Mouse (Mus musculus) stomach, embryonic 14.5 days (tissue): ENCODE measurements around the gene Ank. TPM values are rescaled to one million over a fixed set of nuclear protein-coding genes. Genes with fewer than 3 reads are reported as not detected.

Experiments
- ATAC-seq: fragments of 200-750 bp; cut with Nextera tagmentation; 2 replicates; pipeline ENCODE4 v1.8.0; 2017; ENCODE audit warnings: low read depth, moderate TSS enrichment; ENCODE audit not compliant: insufficient number of reproducible peaks, insufficient read depth, low FRiP score
- H3K27ac ChIP-seq: fragments of 300-500 bp; sonication (generic); 2 replicates; pipeline ENCODE4 v1.5.1; 2014; ENCODE audit warnings: mild to moderate bottlenecking, low read length, moderate library complexity, mixed read lengths
- H3K27me3 ChIP-seq: fragments of 300-500 bp; sonication (generic); 2 replicates; pipeline ENCODE4 v1.6.1; 2014; ENCODE audit warnings: low read length, control low read depth, mixed read lengths; ENCODE audit not compliant: control insufficient read depth, insufficient read depth
- H3K36me3 ChIP-seq: fragments of 300-500 bp; sonication (generic); 2 replicates; pipeline ENCODE4 v1.6.1; 2014; ENCODE audit warnings: mild to moderate bottlenecking, control low read depth, low read length, moderate library complexity, mixed read lengths; ENCODE audit not compliant: control insufficient read depth, insufficient read depth
- H3K4me1 ChIP-seq: fragments of 300-500 bp; sonication (generic); 2 replicates; pipeline ENCODE4 v1.6.1; 2014; ENCODE audit warnings: low read length, control low read depth, mixed read lengths; ENCODE audit not compliant: control insufficient read depth, insufficient read depth
- H3K4me2 ChIP-seq: fragments of 300-500 bp; sonication (generic); replicated peaks from 2 replicates; pipeline ENCODE4 v1.6.1; 2014; ENCODE audit warnings: low read depth, low read length, control low read depth
- H3K4me3 ChIP-seq: fragments of 300-500 bp; sonication (generic); 2 replicates; pipeline ENCODE4 v1.5.1; 2014; ENCODE audit warnings: low read depth, low read length, control low read depth
- H3K9ac ChIP-seq: fragments of 300-500 bp; sonication (generic); replicated peaks from 2 replicates; pipeline ENCODE4 v1.6.1; 2014; ENCODE audit warnings: low read depth, mild to moderate bottlenecking, control low read depth, low read length, moderate library complexity, mixed read lengths
- H3K9me3 ChIP-seq: fragments of 300-500 bp; sonication (generic); 2 replicates; pipeline ENCODE4 v1.6.1; 2016; ENCODE audit warnings: low read depth, low read length, control low read depth; ENCODE audit not compliant: control insufficient read depth
- WGBS: fragments of 180-500 bp; shearing (Covaris S2); extraction: QIAGEN DNeasy Blood & Tissue Kit; methylation state at CpG from one replicate; pipeline ENCODE4 v1.1.7; 2014; 5-methylcytosine and 5-hydroxymethylcytosine counted together
- polyA plus RNA-seq: library from polyadenylated mRNA; unstranded; fragments of >200 nt; fragmentation: Nextera tagmentation; extraction: Ambion mirVana; gene quantifications from 2 replicates; pipeline ENCODE4 v1.2.1, GENCODE M21; 2014

Ank gene
- polyA plus RNA-seq, 1 experiment from 2014 or later = 13.7 TPM

- no peaks in the 10 kb centered on the region for H3K9me3 ChIP-seq
- H3K4me3 ChIP-seq = no peak overlapping the region
- 0 out of 2 replicates have a peak, but pooled peaks have one; percentile 28 for ATAC-seq
- no peaks in the 10 kb centered on the region for H3K27me3 ChIP-seq
- peaks cover 27% of the 10 kb centered on the region for H3K36me3 ChIP-seq
- H3K4me2 ChIP-seq = no peak overlapping the region
- no peak overlapping the region for H3K9ac ChIP-seq
- WGBS = 84% methylated on average over 3 of the region's 3 CpGs
- H3K27ac ChIP-seq = no peak overlapping the region
- 0 out of 2 replicates have a peak, but pooled peaks cover 2% of the 10 kb centered on the region for H3K4me1 ChIP-seq
Measured at GRCm38 (mm10) chr15:27605252-27605651, 138.8 kb downstream of the Ank start.

- H3K9ac ChIP-seq = no peak overlapping the region
- H3K4me2 ChIP-seq = no peak overlapping the region
- H3K9me3 ChIP-seq = no peaks in the 10 kb centered on the region
- WGBS = 45% methylated on average over 4 of the region's 4 CpGs
- no peaks in the 10 kb centered on the region for H3K27me3 ChIP-seq
- peaks cover 27% of the 10 kb centered on the region for H3K36me3 ChIP-seq
- ATAC-seq = no peak
- no peak overlapping the region for H3K4me3 ChIP-seq
- H3K27ac ChIP-seq = no peak overlapping the region
- 0 out of 2 replicates have a peak, but pooled peaks cover 2% of the 10 kb centered on the region for H3K4me1 ChIP-seq
Measured at GRCm38 (mm10) chr15:27609554-27609953, 143.1 kb downstream of the Ank start.

GRCm38 (mm10) chr15:27612533-27613221, 146.2 kb downstream of the Ank start:
- Histone ChIP-seq H3K36me3 (peaks cover 27% of the 10 kb centered on the region), H3K4me3 (no peak overlapping the region), H3K4me2 (no peak overlapping the region), H3K27me3 (no peaks in the 10 kb centered on the region), H3K9me3 (no peaks in the 10 kb centered on the region), H3K4me1 (0 out of 2 replicates have a peak, but pooled peaks cover 2% of the 10 kb centered on the region), H3K9ac (no peak overlapping the region), H3K27ac (no peak overlapping the region)
- ATAC-seq = peak; percentile 51; the same call in 1 of the 2 replicates
- WGBS = 44% methylated on average over 6 of the region's 6 CpGs

- 0 out of 2 replicates have a peak, but pooled peaks cover 2% of the 10 kb centered on the region for H3K4me1 ChIP-seq
- H3K27me3 ChIP-seq = no peaks in the 10 kb centered on the region
- H3K4me3 ChIP-seq = no peak overlapping the region
- WGBS = 94% methylated on average over 4 of the region's 4 CpGs
- H3K36me3 ChIP-seq = peaks cover 27% of the 10 kb centered on the region
- H3K9ac ChIP-seq = no peak overlapping the region
- no peaks in the 10 kb centered on the region for H3K9me3 ChIP-seq
- ATAC-seq = no peak
- H3K4me2 ChIP-seq = no peak overlapping the region
- no peak overlapping the region for H3K27ac ChIP-seq
Measured at GRCm38 (mm10) chr15:27613255-27613654, 146.8 kb downstream of the Ank start.

DNA sequence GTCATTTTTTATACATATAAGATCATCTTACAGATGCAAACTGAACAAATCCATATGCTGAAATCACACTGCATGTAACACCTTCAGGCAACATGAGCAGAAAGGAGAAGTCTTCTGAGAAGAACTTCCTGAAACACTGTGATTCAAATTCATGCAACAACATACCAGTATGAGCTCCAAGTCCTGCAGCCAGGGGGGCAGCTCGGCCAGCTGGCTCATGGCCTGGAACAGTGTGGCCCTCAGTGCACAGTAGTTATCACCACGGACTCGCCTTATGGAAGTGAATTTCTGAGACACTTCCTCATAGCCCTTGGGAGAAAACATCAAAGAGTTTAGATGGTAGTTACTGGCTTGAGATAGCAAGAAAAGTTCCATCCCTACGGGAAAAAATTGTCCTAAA, 149.7 kb downstream of the Ank start:
- WGBS = 78% methylated on average over 4 of the region's 4 CpGs

GRCm38 (mm10) chr15:27617227-27617626, 150.8 kb downstream of the Ank start:
- no peak for ATAC-seq
- Histone ChIP-seq H3K4me2 (no peak overlapping the region), H3K4me3 (no peak overlapping the region), H3K27ac (no peak overlapping the region), H3K9ac (no peak overlapping the region), H3K4me1 (no peaks in the 10 kb centered on the region), H3K27me3 (no peaks in the 10 kb centered on the region), H3K9me3 (no peaks in the 10 kb centered on the region), H3K36me3 (peaks cover 26% of the 10 kb centered on the region)
- 74% methylated on average over 3 of the region's 3 CpGs for WGBS

More for the DNA sequence above, 149.7 kb downstream of the Ank start:
- H3K4me2 ChIP-seq = no peak overlapping the region
- H3K36me3 ChIP-seq = peaks cover 32% of the 10 kb centered on the region
- H3K27ac ChIP-seq = no peak overlapping the region
- no peaks in the 10 kb centered on the region for H3K27me3 ChIP-seq
- H3K9me3 ChIP-seq = no peaks in the 10 kb centered on the region
- no peak for ATAC-seq
- no peak overlapping the region for H3K9ac ChIP-seq
- no peak overlapping the region for H3K4me3 ChIP-seq
- no peaks in the 10 kb centered on the region for H3K4me1 ChIP-seq

GRCm38 (mm10) chr15:27618778-27619533, 152.5 kb downstream of the Ank start:
- no peak for ATAC-seq
- Histone ChIP-seq H3K4me3 (no peak overlapping the region), H3K36me3 (peaks cover 26% of the 10 kb centered on the region), H3K4me2 (no peak overlapping the region), H3K9ac (no peak overlapping the region), H3K4me1 (no peaks in the 10 kb centered on the region), H3K27ac (no peak overlapping the region), H3K27me3 (no peaks in the 10 kb centered on the region), H3K9me3 (no peaks in the 10 kb centered on the region)
- 65% methylated on average over 6 of the region's 6 CpGs for WGBS

- Histone ChIP-seq H3K27ac (no peak overlapping the region), H3K4me1 (no peaks in the 10 kb centered on the region), H3K27me3 (no peaks in the 10 kb centered on the region), H3K36me3 (peaks cover 26% of the 10 kb centered on the region), H3K9ac (no peak overlapping the region), H3K4me3 (no peak overlapping the region), H3K9me3 (no peaks in the 10 kb centered on the region), H3K4me2 (no peak overlapping the region)
- WGBS = 69% methylated on average over 3 of the region's 3 CpGs
- peak; percentile 77; the same call in 1 of the 2 replicates for ATAC-seq
Measured at GRCm38 (mm10) chr15:27619683-27620082, 153.2 kb downstream of the Ank start.
